Mouse (Mus musculus) cerebellum, adult 2 months (tissue): ENCODE results near the gene Coro2b.

Experiments
- CTCF ChIP-seq: fragments of 200-500 bp; IDR thresholded peaks from 2 replicates; pipeline ENCODE4 v1.5.1; 2011; ENCODE audit warnings: low read depth, mild to moderate bottlenecking, control low read depth, low read length, moderate library complexity, borderline replicate concordance; ENCODE audit not compliant: insufficient read depth
- POLR2A ChIP-seq: fragments of 200-500 bp; IDR thresholded peaks from 2 replicates; pipeline ENCODE4 v1.6.1; 2011; ENCODE audit warnings: low read length, control low read depth, borderline replicate concordance; ENCODE audit not compliant: insufficient read depth

- no peak for TF ChIP-seq POLR2A
- TF ChIP-seq CTCF, result no peak
These were observed 116.5 kb downstream of the Coro2b start for GRCm38 (mm10) chr9:62420261-62420917.
